Mouse (Mus musculus): ENCODE measurements around the gene Peli2.

The Peli2 gene

DNA sequence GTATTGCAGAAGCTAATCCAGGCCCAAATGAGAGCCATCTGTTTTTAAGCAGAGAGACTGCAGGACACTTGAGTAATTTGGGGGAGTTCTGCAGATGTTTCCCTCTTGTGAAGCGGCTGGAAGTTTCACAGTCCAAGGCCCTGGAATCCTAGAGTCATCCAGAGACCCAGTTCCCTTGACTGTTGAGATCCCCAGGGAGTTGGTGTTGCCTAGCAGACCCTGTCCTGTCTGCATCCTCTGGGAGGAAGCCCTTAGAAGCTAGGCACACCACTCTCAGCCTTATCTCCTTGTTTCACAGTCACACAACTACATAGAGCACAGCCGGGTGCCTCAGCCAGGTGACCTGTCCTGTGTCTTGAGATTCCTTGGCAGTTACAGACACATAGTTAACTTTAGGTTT is 30.9 kb downstream of the Peli2 start:
- DNase-seq (ENCODE audit: low spot score) = no peak

DNA sequence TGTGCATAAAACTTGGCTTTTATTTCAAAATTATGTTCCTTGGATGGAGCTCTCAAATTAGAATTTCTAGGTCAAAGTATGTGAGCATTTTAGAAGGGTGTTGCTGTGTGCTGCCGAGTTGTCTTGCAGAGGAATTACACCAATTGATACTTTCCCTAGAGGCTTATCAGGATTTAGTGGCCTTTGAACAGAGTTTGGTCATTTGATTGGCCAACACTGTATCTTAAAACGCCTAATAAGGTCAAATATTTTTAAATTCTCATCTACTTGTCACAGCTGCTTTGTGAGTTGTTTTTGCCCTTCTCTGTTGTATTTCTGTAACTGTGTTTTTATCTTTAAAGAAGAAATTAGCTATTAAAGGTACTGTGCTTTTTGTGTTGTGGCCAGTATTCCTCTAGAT is 32.4 kb downstream of the Peli2 start:
- no peak for DNase-seq (ENCODE audit: low spot score)

DNA sequence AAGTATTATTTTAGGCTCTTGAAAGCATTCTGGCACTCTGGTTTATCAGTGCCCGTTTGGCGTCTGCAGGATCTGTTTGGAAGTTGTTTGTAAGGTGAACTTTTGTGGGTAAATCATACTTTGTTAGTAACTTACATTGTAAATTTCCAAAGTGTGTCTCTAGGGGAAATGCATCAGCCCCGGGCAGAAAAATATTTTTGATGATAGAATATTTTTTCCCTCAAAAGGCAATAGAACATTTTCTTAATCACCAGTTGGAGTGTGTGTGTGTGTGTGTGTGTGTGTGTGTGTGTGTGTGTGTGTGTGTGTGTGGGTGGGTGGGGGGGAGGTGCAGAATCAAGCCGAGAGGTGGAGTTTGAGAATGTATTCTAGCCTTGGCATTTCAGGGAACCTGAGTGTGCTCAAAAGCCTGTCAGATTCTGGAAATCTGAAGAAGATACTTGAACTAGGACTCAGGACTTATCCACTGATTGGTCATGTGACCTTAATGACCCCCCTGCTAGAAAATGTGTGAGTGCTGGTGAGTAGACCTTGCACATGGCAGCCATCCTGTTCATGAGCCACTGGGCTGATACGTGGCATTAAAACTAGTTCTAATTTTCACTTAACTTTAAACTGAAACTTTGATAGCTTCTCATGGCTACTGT is 33.4 kb downstream of the Peli2 start:
- DNase-seq (ENCODE audit: low spot score) = no peak

DNA sequence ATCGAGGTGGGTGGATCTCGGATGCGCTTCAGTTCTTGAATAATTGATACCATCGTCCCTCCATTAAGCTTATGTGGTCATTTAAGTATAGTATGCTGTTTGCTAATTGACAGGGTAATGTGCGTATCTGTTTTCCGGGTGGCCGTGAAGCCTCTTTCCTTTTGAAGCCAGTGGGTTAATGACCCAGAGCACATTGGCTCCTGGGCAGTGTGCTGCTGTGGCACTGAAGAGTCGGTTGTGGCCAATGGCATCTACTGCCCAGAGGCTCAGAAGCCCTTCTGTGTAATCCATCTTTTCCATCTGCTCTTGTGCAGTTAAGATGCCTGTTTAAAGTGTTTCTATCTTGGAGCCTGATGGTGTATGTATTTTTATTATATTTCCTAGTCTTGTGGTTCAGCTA is 34.0 kb downstream of the Peli2 start:
- no peak for DNase-seq (ENCODE audit: low spot score)

DNA sequence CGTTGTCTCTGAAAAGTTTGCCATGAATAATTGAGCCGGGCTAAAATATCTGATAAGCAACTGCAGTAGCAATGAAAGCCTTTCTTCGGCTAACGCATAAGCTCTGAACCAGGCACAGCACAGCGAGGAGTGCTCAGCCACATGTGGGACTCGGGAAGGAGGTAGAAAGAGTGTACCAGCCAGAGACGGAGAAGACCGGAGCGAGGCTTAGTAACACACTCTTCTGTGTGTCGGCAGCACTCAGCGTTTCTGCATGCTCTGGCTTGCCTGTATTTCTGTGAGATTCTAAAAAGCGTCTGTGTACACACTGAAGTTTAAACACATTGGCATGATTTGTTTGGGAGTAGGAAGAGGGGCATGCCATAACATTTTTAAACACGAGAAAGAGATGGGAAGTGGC is 34.5 kb downstream of the Peli2 start:
- DNase-seq (ENCODE audit: low spot score) = no peak

DNA sequence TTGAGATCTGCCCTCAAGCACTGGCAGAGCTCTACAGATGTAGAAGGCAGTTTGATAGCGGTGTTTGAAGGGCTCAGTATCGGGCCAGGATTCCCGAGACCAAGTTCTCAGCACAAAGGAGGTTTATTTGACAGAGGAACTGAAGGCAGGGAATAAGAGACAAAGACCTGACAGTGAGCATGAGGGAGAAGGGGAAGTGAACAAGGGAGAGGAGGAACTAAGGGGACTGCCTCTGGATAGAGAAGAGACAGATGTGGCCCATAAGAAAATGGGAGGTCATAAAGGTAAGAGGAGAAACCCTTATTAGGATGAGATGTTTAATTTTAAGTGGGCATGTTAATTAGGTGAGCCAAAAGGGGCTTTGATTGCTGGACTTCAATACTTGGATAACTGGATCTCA is 36.5 kb downstream of the Peli2 start:
- no peak for DNase-seq (ENCODE audit: low spot score)

DNA sequence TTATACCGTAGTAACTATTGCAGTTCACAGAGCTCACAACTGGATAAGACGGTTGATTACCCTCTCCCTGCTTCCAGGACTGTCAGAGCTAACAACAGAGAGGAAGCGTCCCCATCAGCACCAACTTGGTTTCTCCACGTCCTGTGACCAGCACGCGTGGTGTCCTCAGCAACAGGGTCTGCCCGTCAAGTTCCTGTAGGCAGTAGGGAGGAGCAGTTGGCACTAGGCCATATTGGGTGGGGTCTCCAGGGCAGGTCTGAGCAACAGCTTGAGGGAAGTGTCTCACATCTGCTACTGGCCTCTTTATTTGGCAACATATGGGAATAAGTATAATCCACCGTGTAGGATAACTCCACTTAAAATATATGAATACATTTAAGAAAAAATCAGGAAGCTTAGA is 37.2 kb downstream of the Peli2 start:
- DNase-seq (ENCODE audit: low spot score) = no peak

DNA sequence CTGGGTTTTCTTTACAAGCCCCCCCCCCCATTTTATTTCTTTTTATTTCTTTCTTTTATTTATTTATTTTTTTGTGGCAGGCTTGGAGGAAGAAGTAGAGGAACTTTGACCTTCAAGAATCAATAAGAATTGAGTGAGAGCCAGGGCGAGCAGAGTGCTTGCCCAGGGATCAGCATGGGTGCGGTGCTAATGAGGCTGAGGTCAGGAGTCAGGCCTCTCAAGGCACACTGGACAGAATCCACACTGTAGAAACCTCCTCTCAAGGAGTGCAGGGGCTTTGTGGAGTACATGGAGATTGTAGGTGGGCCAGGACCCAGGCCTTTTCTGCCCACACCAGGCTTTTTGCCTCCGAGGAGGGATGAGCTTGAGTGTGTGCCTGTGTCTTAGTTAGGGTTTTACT is 38.8 kb downstream of the Peli2 start:
- DNase-seq (ENCODE audit: low spot score) = no peak

DNA sequence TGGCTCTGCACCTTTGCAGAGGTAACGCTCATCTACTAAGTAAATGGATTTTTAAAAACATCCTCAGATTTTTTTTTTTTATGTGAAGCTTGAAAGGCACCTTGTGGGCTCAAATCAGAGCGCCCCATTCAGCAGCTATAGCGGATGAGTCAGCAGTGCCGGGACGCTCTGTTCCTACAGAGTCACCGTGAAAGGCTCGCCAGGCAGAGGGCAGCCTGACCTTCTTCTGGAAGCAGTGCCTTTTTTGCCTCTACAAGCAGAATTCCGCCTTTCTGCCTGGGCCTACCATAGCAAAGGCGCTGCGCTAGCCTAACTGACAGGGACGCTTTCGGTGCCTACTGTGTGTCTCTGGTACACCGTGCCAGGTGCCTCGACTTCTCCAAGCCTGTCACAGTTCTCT is 41.8 kb downstream of the Peli2 start:
- no peak for DNase-seq (ENCODE audit: low spot score)

DNA sequence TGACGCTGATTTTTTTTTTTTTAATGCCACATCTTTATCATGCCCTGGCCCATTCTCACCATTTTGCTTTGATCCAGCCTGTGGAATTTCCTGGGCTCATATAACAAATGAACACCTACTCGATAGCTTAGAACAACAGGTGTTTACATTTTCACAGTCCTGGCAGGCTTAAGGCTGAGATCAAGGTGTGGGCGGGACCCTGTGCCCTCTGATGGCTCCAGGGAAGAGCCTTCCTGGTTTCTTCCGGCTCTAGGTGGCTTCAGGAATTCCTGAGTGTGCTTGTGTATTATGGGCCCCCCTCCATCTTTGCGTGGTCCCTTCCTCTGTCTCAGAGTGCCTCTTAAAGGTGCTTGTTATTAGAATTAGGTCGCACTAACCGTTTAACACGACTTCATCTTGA is 44.3 kb downstream of the Peli2 start:
- DNase-seq (ENCODE audit: low spot score) = no peak

DNA sequence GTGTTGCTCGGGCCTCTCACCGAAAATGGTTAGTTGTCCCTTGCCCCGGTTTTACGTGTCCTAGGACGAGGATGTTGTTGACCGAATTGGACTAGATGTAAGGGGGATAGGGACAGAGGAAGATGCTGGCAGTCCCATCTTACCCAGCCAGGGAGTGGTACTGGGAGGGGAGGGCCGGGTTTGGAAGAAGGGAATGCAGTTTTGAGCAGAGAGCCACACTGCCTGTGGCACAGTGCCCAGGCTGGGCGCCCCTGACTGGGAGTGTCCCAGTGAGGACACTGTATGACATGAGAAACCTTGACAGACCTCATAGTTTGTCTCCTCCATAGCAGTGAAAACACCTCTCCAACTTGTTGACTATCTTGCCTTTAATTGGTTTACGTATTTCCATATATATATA is 45.8 kb downstream of the Peli2 start:
- no peak for DNase-seq (ENCODE audit: low spot score)

DNA sequence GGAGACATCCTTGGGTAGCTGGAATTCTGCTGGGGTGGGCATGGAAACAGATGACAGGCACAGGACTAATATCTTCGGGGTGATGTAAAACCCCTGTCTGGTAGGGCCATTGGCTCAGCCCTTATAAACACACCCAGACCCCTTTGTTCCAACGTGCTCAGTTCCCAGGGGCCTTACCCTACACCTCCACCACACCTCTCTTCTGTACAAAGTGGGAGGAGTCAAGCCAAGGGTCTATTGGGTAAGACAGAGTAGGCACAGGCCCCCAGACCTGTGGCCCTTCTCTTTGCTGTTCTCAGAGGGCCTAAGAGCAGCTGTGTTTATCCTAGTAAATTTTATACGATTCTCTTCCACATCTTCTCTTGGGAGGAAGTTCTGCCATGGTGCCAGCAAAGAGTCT is 46.4 kb downstream of the Peli2 start:
- no peak for DNase-seq (ENCODE audit: low spot score)

DNA sequence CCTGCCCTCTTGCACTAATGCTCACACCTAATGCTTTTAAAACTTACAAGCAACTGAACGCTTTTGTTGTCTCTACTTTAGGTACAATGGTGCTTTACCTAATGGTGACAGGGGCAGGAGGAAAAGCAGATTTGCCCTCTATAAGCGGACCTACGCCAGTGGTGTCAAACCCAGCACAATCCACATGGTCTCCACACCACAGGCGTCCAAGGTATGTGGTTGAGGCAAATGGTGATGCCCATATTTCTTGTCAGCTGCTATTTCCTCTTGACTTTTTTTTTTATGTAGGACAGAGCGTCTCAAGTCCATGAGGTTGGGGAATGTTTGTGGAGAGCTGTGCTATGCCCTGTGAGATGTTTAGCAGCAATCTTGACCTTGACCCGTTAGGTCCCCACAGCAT is 47.5 kb downstream of the Peli2 start:
- no peak for DNase-seq (ENCODE audit: low spot score)

DNA sequence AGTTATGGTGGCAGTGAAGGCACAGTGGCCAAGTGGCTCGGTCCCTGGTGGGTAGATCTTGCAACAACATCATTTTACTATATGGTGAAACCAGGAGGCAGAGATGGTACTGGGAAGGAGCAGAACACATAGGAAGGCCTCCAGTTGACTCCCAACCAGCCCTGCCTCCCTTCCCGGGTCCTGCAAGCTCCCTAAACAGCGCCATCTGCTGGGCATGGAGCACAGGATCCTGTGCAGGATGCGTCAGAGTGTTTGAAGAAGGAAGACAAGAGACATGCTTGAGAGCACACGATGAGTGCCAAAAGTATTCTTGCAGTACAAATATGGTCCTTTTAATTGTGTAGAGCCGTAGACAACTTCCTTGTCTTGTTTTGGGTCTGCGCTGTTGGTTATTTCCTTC is 49.3 kb downstream of the Peli2 start:
- DNase-seq (ENCODE audit: low spot score) = peak; percentile 46

DNA sequence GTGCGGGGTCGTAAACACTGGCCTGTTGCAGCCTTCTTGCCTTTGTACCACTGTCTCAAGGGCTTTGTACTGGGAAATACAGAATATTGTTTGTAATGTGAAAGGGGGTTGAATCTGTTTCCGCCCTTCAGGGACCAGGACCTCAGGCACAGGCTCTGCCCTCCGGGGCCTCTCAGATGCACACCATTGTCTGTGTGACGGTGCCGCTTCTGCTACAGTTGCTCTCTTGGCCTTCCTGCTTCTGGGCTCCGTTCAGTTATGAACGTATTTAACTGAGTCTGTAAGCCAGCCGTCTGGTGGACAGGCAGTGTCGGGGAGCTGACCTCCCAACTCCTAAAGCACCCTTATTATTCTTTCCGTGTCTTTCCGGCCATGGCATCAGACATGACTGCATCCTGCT is 50.6 kb downstream of the Peli2 start:
- DNase-seq (ENCODE audit: low spot score) = no peak

DNA sequence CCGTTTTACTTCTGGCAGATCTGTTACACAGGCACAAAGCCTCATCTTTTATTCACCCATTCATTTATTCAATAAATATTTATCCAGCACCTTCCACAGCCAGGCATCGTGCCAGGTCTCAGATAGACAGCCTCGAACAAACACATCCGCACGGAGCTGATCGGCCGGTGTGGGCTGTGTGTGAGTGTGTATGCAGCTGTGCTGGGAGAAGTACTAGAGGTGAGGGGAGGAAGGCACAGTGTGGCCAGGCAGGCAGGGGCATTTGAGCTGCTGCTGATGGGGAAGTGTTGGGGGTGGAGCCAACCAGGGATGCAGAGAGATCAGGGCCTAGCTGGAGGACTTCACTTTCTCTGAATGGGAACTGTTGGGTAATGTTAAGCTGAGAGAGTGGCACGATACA is 51.4 kb downstream of the Peli2 start:
- DNase-seq (ENCODE audit: low spot score) = peak; percentile 39

DNA sequence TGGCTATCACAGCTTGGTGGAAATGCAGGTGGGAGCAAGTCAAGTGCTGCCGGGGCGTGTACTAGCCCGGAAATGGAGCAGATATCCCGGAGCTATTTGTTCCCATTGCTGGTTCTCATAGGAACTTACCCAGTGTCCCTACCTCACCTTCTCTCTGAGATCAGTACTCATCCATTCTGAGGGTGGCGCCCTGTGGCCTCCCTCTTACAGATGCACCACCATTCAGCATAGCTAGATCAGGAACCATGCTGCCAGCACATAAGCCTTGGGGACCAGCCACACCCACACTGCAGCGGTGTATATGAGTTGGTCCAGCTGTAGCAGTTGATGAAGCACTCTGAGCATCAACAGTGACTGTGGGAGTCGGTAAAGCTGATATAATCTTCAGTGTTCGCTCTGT is 52.3 kb downstream of the Peli2 start:
- no peak for DNase-seq (ENCODE audit: low spot score)

DNA sequence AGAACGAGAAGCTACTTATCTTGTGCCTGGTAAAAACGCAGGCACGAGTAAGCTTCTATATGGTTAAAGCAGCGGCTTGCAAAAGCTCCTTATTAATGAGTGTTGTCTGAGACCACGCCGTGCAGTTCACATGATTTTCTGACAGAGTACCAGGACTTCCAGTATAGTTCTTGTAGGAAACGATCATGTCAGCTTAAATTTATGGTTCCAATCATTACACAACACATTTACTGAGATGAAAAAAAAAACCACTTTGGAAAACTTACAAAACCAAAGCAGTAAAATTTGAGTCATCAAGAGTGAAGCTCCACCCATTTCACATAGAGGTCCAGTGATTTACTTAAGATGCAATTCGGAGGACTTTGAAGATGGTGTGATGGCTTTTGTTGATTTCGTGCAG is 53.2 kb downstream of the Peli2 start:
- DNase-seq (ENCODE audit: low spot score) = no peak

DNA sequence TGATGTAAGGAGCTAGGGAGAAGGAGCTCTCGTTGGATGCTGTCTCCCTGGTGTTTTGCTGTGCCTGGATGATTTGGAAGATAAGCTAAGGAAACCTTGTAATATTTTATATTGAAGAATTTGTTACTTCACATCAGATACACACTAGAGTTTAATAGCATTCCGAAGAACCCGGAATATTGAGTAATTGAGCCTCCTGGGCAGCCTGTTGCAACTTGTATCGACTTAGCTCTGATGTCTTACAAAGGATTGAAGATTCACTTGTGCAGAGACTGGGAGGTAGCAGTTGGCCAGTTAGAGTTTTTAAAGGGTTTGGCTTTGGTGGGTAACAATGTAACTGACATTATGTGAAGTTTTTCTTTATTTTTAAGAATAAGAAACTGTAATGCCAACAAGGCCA is 53.7 kb downstream of the Peli2 start:
- no peak for DNase-seq (ENCODE audit: low spot score)

DNA sequence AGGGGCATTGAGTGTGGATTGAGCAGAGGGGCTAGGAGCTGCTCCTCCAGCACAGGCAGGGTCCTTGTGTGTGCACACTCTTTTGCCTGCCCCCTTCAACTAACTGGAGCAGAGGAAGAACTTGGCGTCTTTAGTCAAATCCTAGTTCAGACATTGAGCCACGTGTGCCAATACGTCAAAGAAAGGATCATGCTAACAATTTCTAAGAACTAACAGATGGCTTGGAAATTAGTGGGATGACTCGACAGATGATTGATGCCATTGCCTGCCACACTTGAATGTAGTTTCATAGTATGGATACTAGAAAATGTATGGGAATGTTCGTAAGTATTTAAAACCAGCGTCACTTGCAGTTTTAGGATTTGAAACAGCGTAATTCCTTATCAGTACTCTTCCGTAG is 54.5 kb downstream of the Peli2 start:
- no peak for DNase-seq (ENCODE audit: low spot score)

DNA sequence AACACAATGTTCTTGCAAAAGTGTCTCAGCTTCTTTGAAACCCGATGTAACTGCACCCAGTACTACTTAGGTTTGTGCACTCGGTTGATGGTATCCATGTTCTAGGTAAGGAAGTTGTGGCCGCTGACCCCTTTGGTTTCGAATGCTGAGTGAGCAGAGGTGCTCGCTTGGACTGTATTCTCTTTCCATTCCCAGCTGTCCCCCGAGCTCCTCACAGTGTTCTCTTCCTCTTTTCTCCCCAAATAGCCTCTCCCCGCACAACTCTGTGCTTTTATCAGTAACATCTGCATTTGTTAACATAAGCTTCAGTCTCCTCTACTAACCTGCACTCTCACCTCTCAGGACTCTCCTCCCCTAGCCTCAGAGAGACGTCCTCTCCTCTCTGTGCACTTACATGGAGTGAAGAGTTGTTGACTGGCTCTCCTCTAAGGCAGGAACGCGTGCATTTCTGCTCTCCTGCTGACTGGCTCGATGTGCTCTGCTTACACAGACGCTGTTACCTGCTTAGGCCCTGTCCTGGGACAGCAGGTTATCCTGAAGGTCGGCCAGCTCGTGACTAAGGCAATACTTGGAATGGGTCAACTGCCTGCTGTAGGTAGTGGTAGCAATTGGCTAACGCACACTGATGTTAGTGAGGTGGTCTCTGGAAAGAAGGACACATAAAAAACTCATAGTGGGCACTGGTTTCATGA is 57.8 kb downstream of the Peli2 start:
- DNase-seq (ENCODE audit: low spot score) = no peak

DNA sequence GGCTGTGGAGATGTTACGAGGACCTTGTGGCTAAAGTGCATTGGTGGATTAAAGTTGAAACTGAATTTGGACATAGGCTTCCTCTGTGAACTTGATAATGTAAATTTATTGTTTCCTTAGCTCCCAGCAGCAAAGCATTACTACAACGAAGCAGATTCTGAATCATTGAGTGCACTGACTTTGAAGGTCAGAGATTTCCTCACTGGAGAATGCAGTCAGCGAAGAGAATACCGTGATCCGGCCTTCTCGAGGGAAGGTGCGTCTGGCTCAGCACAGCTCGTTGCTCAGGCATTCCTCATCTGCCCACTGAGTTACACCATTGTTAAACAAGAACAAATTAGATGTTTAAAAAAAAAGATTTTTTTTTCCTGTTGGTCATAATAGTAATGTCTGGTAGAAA is 58.4 kb downstream of the Peli2 start:
- no peak for DNase-seq (ENCODE audit: low spot score)

DNA sequence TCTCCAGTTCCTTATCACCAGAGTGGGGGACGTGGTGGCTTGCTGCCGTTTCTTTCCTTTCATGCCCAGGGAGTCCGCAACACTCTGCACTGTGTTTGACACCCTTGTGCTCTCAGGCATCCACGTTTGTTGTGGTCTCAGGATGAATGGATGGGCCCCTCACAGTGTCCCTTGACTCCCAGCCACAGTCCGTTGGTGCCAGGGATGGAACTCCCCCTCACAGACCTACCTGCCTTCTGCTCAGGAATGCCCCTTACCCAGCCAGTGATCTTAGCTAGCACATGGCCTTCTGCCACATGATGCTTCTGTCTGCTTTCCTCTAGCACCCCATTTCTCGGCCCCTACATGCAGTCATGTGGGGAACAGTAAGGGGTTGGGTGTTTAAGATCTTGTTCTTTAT is 65.7 kb downstream of the Peli2 start:
- DNase-seq (ENCODE audit: low spot score) = no peak

DNA sequence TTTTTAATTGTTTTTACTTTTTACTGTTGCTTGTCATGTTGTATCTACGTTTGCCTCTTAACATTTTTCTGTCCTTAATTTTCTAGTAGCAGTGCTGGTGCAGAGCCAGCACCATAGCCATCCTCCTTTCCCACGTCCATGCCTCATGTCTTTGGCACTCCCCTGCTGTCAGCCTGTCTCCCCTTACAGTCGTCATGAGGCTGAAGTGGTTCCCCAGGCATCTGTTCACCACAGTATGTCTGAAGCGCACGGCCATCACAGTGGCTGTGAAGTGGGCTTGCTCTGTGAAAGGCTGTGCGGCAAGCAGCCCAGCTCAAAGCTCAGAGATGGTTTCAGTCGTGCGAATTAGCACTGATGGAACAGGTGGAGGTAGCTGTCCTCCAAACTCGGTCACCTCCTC is 66.5 kb downstream of the Peli2 start:
- no peak for DNase-seq (ENCODE audit: low spot score)

Measured in lung, postnatal 25 days (tissue).